Mouse (Mus musculus): ENCODE measurements around the gene Unc119b.
A peak's percentile ranks its signal among the peaks of the same experiment; 100 is the strongest.
"Not testable (repeated sequence)": the region's sequence is repeated elsewhere in the genome, so short reads cannot be mapped to it uniquely, and the experiment has no call there.

The Unc119b gene

GRCm38 (mm10) chr5:115134234-115135165, at the start of gene Unc119b:
TSS of gene Unc119b (minus strand) at chr5:115134975.
- DNase-seq, result peak; percentile 82

- no peak for DNase-seq
Observed at GRCm38 (mm10) chr5:115183482-115183881, 48.7 kb upstream of the Unc119b start.

GRCm38 (mm10) chr5:115182925-115183324, 48.1 kb upstream of the Unc119b start:
- DNase-seq, result no peak

- no peak for DNase-seq
Observed at GRCm38 (mm10) chr5:115181248-115181940, 46.6 kb upstream of the Unc119b start.

GRCm38 (mm10) chr5:115179596-115179995, 44.8 kb upstream of the Unc119b start:
- no peak for DNase-seq

GRCm38 (mm10) chr5:115177866-115178265, 43.1 kb upstream of the Unc119b start:
- DNase-seq, result no peak

GRCm38 (mm10) chr5:115174554-115174953, 39.8 kb upstream of the Unc119b start:
- DNase-seq, result no peak

- no peak for DNase-seq
Observed at GRCm38 (mm10) chr5:115170150-115170549, 35.4 kb upstream of the Unc119b start.

GRCm38 (mm10) chr5:115168641-115169415, 34.1 kb upstream of the Unc119b start:
- DNase-seq, result no peak

- DNase-seq, result no peak
Observed at GRCm38 (mm10) chr5:115167396-115167795, 32.6 kb upstream of the Unc119b start.

GRCm38 (mm10) chr5:115166815-115167194, 32.0 kb upstream of the Unc119b start:
- DNase-seq, result no peak

GRCm38 (mm10) chr5:115165895-115166814, 31.4 kb upstream of the Unc119b start:
- DNase-seq, result no peak

GRCm38 (mm10) chr5:115165351-115165750, 30.6 kb upstream of the Unc119b start:
- peak; percentile 55 for DNase-seq

GRCm38 (mm10) chr5:115164446-115164845, 29.7 kb upstream of the Unc119b start:
- DNase-seq, result not testable (repeated sequence)

- DNase-seq, result peak; percentile 68
Observed at GRCm38 (mm10) chr5:115163563-115163962, 28.8 kb upstream of the Unc119b start.

GRCm38 (mm10) chr5:115161940-115162279, 27.1 kb upstream of the Unc119b start:
- not testable (repeated sequence) for DNase-seq

- no peak for DNase-seq
Observed at GRCm38 (mm10) chr5:115161064-115161939, 26.5 kb upstream of the Unc119b start.

GRCm38 (mm10) chr5:115160655-115161054, 25.9 kb upstream of the Unc119b start:
- DNase-seq, result no peak

- DNase-seq, result no peak
Observed at GRCm38 (mm10) chr5:115159165-115159564, 24.4 kb upstream of the Unc119b start.

- DNase-seq, result peak; percentile 97
Observed at GRCm38 (mm10) chr5:115158040-115158983, 23.5 kb upstream of the Unc119b start, which contains the start of gene Mlec. TSS of gene Mlec (minus strand) at chr5:115158179.

All from right cerebral cortex, postnatal 4 days (tissue).